Mouse (Mus musculus) embryonic facial prominence, embryonic 11.5 days (tissue): ENCODE results near the gene 4930562C15Rik. TPM values are rescaled to one million over a fixed set of nuclear protein-coding genes. Genes with fewer than 3 reads are reported as not detected.

Experiments used
- ATAC-seq: fragments of 200-750 bp; cut with Nextera tagmentation; replicated peaks from 2 replicates; pipeline ENCODE4 v1.8.0; 2017; ENCODE audit warnings: low read depth; ENCODE audit not compliant: insufficient number of reproducible peaks, low FRiP score, low TSS enrichment
- DNase-seq: peaks from one replicate; pipeline ENCODE4 v3.0.0-alpha.2; 2015; ENCODE audit warnings: low spot score
- H3K27ac ChIP-seq: fragments of 300-500 bp; sonication (generic); replicated peaks from 2 replicates; pipeline ENCODE4 v1.5.1; 2014; ENCODE audit warnings: mild to moderate bottlenecking, low read depth, low read length, control low read depth
- H3K27me3 ChIP-seq: fragments of 300-500 bp; sonication (generic); 2 replicates; pipeline ENCODE4 v1.6.1; 2014; ENCODE audit warnings: mild to moderate bottlenecking, low read length, moderate library complexity, mixed read lengths; ENCODE audit not compliant: control insufficient read depth, insufficient read depth
- H3K36me3 ChIP-seq: fragments of 300-500 bp; sonication (generic); replicated peaks from 2 replicates; pipeline ENCODE4 v1.6.1; 2014; ENCODE audit warnings: low read depth, mild to moderate bottlenecking, low read length, moderate library complexity, mixed read lengths; ENCODE audit not compliant: control insufficient read depth, insufficient read depth
- H3K4me1 ChIP-seq: fragments of 300-500 bp; sonication (generic); 2 replicates; pipeline ENCODE4 v1.6.1; 2014; ENCODE audit warnings: low read length, mixed read lengths; ENCODE audit not compliant: control insufficient read depth, insufficient read depth
- H3K4me2 ChIP-seq: fragments of 300-500 bp; sonication (generic); 2 replicates; pipeline ENCODE4 v1.6.1; 2014; ENCODE audit warnings: low read depth, mild to moderate bottlenecking, control low read depth, low read length, moderate library complexity
- H3K4me3 ChIP-seq: fragments of 300-500 bp; sonication (generic); 2 replicates; pipeline ENCODE4 v1.5.1; 2014; ENCODE audit warnings: low read depth, low read length, control low read depth
- H3K9ac ChIP-seq: fragments of 300-500 bp; sonication (generic); replicated peaks from 2 replicates; pipeline ENCODE4 v1.6.1; 2014; ENCODE audit warnings: mild to moderate bottlenecking, control low read depth, low read length
- H3K9me3 ChIP-seq: fragments of 300-500 bp; sonication (generic); replicated peaks from 2 replicates; pipeline ENCODE4 v1.6.1; 2016; ENCODE audit warnings: mild to moderate bottlenecking, low read length, inconsistent platforms, mixed read lengths; ENCODE audit not compliant: control insufficient read depth
- WGBS: fragments of 180-500 bp; shearing (Covaris S2); extraction: QIAGEN DNeasy Blood & Tissue Kit; methylation state at CpG from one replicate; pipeline ENCODE4 v1.1.7; 2014; 5-methylcytosine and 5-hydroxymethylcytosine counted together
- polyA plus RNA-seq: library from polyadenylated mRNA; unstranded; fragments of >200 nt; fragmentation: Nextera tagmentation; extraction: Ambion mirVana; gene quantifications from 2 replicates; pipeline ENCODE4 v1.2.1, GENCODE M21; 2014

The 4930562C15Rik gene
- polyA plus RNA-seq, 1 experiment from 2014 or later = 0.28 TPM

- ATAC-seq = no peak
- 91% methylated on average over 6 of the region's 6 CpGs for WGBS
- H3K4me1 ChIP-seq = no peaks in the 10 kb centered on the region
These were observed 63.7 kb downstream of the 4930562C15Rik start for GRCm38 (mm10) chr16:4898881-4899280.

GRCm38 (mm10) chr16:4899711-4900110, 64.5 kb downstream of the 4930562C15Rik start:
- ATAC-seq (no peak), DNase-seq (no peak)
- no peaks in the 10 kb centered on the region for H3K9me3 ChIP-seq
- no peak overlapping the region for H3K27ac ChIP-seq
- no peak overlapping the region for H3K4me3 ChIP-seq
- no peaks in the 10 kb centered on the region for H3K27me3 ChIP-seq
- WGBS = 91% methylated on average over 2 of the region's 2 CpGs
- H3K36me3 ChIP-seq = no peaks in the 10 kb centered on the region
- no peaks in the 10 kb centered on the region for H3K4me1 ChIP-seq
- H3K9ac ChIP-seq = no peak overlapping the region
- no peak overlapping the region for H3K4me2 ChIP-seq

More at GRCm38 (mm10) chr16:4898881-4899280, 63.7 kb downstream of the 4930562C15Rik start:
- DNase-seq = no peak
- no peaks in the 10 kb centered on the region for H3K27me3 ChIP-seq
- no peak overlapping the region for H3K4me3 ChIP-seq
- no peak overlapping the region for H3K27ac ChIP-seq
- H3K9ac ChIP-seq = no peak overlapping the region
- no peaks in the 10 kb centered on the region for H3K36me3 ChIP-seq
- H3K9me3 ChIP-seq = no peaks in the 10 kb centered on the region
- no peak overlapping the region for H3K4me2 ChIP-seq

GRCm38 (mm10) chr16:4901167-4901566, 66.0 kb downstream of the 4930562C15Rik start:
- 59% methylated on average over 7 of the region's 7 CpGs for WGBS
- ATAC-seq (no peak), DNase-seq (no peak)
- Histone ChIP-seq H3K9me3 (no peaks in the 10 kb centered on the region), H3K27me3 (no peaks in the 10 kb centered on the region), H3K36me3 (no peaks in the 10 kb centered on the region), H3K4me2 (no peak overlapping the region), H3K4me3 (no peak overlapping the region), H3K27ac (no peak overlapping the region), H3K4me1 (no peaks in the 10 kb centered on the region), H3K9ac (no peak overlapping the region)

- Histone ChIP-seq H3K9me3 (no peaks in the 10 kb centered on the region), H3K9ac (no peak overlapping the region), H3K4me2 (no peak overlapping the region), H3K27ac (no peak overlapping the region), H3K36me3 (no peaks in the 10 kb centered on the region), H3K4me1 (no peaks in the 10 kb centered on the region), H3K4me3 (no peak overlapping the region), H3K27me3 (no peaks in the 10 kb centered on the region)
- ATAC-seq = no peak
- no peak for DNase-seq
- 76% methylated on average over 2 of the region's 2 CpGs for WGBS
These were observed 67.2 kb downstream of the 4930562C15Rik start for GRCm38 (mm10) chr16:4902390-4902789.

GRCm38 (mm10) chr16:4903491-4904102, 68.4 kb downstream of the 4930562C15Rik start:
- ATAC-seq (no peak), DNase-seq (no peak)
- no peaks in the 10 kb centered on the region for H3K27me3 ChIP-seq
- no peak overlapping the region for H3K9ac ChIP-seq
- no peak overlapping the region for H3K27ac ChIP-seq
- no peak overlapping the region for H3K4me3 ChIP-seq
- no peaks in the 10 kb centered on the region for H3K4me1 ChIP-seq
- H3K4me2 ChIP-seq = no peak overlapping the region
- 84% methylated on average over 6 of the region's 6 CpGs for WGBS
- no peaks in the 10 kb centered on the region for H3K9me3 ChIP-seq
- H3K36me3 ChIP-seq = no peaks in the 10 kb centered on the region

- 90% methylated on average over 3 of the region's 3 CpGs for WGBS
- ATAC-seq (no peak), DNase-seq (no peak)
- no peaks in the 10 kb centered on the region for H3K27me3 ChIP-seq
- H3K4me3 ChIP-seq = no peak overlapping the region
- no peaks in the 10 kb centered on the region for H3K9me3 ChIP-seq
- H3K36me3 ChIP-seq = no peaks in the 10 kb centered on the region
- H3K4me2 ChIP-seq = no peak overlapping the region
- H3K4me1 ChIP-seq = no peaks in the 10 kb centered on the region
- H3K9ac ChIP-seq = no peak overlapping the region
- no peak overlapping the region for H3K27ac ChIP-seq
These were observed 69.7 kb downstream of the 4930562C15Rik start for GRCm38 (mm10) chr16:4904878-4905277.

GRCm38 (mm10) chr16:4905591-4905990, 70.4 kb downstream of the 4930562C15Rik start:
- WGBS = 12% methylated on average over 1 of the region's 1 CpGs
- Histone ChIP-seq H3K27me3 (no peaks in the 10 kb centered on the region), H3K4me2 (no peak overlapping the region), H3K27ac (no peak overlapping the region), H3K4me1 (no peaks in the 10 kb centered on the region), H3K4me3 (no peak overlapping the region), H3K36me3 (no peaks in the 10 kb centered on the region), H3K9ac (no peak overlapping the region), H3K9me3 (no peaks in the 10 kb centered on the region)
- no peak for ATAC-seq
- peak; percentile 65 for DNase-seq

- H3K4me3 ChIP-seq = no peak overlapping the region
- DNase-seq (no peak), ATAC-seq (no peak)
- H3K4me2 ChIP-seq = no peak overlapping the region
- H3K4me1 ChIP-seq = no peaks in the 10 kb centered on the region
- H3K27ac ChIP-seq = no peak overlapping the region
- no peaks in the 10 kb centered on the region; the same call in 1 of the 2 replicates for H3K36me3 ChIP-seq
- no peaks in the 10 kb centered on the region for H3K27me3 ChIP-seq
- H3K9ac ChIP-seq = no peak overlapping the region
- H3K9me3 ChIP-seq = no peaks in the 10 kb centered on the region
These were observed 71.3 kb downstream of the 4930562C15Rik start for GRCm38 (mm10) chr16:4906559-4906958.
